Mouse (Mus musculus): ENCODE measurements around the gene Cdhr5.

GRCm38 (mm10) chr7:141221249-141222125, 55.1 kb downstream of the Cdhr5 start:
- TF ChIP-seq CTCF (IDR thresholded peaks at IDR 0.05; ENCODE audit: extremely low read depth, insufficient read length, insufficient replicate concordance, low read depth, low read length) = no peak
- TF ChIP-seq POLR2A (IDR thresholded peaks at IDR 0.05; ENCODE audit: low read depth, low read length) = no peak

Measured in small intestine, adult 2 months (tissue).